Mouse (Mus musculus) lung, postnatal 10 days (tissue): ENCODE results near the gene Slc25a25.

Experiments
- DNase-seq: peaks from one replicate; pipeline ENCODE4 v3.0.0; 2021

Gene Slc25a25

DNA sequence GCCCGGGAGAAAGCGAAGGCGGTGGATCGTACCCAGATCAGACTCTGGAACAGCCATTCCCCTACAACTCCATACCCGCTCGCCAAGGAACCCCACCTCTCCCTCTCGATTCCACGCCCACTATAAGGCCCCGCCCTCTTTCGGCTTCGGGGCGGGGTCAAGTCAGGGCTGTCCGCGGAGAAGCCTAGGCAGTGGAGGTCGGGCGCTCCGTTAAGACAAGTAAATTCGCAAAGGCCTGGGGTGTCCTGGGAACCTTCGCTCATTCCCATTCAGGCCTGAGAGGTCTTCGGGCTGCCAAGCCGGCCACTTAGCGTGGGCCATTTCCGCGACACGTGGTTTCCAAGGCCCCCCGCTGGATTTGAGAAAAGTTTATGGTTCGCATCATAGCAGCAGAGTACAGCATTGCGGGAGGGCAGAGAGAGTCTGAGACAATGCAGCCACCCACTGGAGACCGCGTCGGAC, 55.7 kb downstream of the Slc25a25 start, which contains the start of gene Ptges2:
Gene Ptges2, plus strand, starts transcription at position 413 of the 462 bp plus-strand sequence.
- peak; percentile 94 for DNase-seq

DNA sequence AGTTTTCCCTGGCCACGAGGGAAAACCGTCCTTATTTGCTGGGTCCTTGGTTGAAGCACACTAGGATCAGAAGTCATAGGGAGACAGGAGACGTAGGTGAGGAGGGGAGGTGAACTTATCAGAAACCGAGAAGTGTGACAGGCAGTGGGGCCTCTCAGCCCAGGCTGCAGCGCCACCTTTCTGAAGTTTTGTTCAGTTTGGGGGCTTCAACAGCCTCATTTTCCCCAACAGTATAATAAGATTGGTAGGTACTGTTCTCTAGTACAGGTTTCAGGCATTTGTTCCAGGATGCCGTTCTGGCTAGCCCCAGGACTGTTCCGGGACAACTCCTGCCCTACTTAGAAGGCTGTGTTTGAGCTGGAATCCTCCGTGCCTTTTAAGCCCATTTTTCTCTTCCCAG, 56.3 kb downstream of the Slc25a25 start:
- peak; percentile 71 for DNase-seq

DNA sequence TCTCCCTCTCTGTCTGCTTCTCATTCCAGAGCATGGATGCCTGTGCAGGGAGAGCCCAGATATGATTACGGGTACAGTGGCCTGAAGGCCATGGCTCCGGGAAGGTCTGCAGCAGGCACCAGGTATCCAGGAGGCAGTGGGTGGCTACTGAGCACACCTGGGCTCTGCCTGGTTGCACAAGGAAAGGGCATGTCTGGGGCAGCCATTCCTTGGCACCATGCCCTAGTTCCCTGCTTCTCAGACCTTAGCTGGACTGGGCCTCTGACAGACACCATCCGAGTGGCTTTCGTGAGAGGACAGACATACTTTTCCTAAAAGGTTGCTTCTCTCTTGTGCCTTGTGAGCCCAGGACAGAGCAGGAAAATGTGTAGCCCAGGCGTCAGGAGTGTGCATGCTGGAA, 59.2 kb downstream of the Slc25a25 start:
- peak; percentile 63 for DNase-seq

DNA sequence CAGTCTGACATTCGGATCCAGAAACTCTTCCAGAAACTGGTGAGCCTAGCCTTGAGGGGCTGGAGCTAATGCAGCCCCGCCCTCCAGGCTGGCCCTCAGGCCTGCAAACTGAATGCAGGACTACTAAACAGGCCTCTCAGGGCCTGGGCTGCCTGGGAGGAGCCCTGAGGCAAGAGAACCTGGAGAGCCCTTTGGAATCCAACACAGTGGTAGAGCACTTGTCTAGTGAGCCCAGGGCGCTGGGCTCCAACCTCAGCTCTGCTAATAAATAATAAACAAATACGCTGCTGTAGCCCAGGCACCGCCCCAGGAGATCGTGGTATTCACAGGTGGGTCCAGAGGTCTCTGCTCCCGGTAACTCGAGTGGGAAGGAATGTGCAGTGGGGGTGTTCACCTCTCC, 60.4 kb downstream of the Slc25a25 start:
- peak; percentile 33 for DNase-seq

DNA sequence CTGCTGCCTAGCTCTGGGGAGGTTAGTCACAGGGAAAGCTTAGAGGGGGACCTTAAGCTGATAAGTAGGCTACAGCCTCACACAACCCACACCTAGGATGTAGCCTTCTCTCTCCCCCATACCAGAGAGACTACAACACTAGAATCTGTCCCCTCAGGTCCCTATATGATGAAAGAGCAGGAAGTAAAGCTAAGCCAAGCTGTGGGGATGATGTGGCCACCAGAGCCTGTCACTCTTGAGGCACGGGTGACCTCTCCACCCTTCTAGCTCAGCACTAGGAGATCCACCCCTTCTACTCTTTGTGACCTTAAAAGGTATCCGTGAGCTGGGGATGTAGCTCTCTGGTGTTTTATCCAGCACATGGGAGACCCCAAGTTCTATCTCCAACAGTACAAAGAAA, 62.1 kb downstream of the Slc25a25 start:
- no peak for DNase-seq

DNA sequence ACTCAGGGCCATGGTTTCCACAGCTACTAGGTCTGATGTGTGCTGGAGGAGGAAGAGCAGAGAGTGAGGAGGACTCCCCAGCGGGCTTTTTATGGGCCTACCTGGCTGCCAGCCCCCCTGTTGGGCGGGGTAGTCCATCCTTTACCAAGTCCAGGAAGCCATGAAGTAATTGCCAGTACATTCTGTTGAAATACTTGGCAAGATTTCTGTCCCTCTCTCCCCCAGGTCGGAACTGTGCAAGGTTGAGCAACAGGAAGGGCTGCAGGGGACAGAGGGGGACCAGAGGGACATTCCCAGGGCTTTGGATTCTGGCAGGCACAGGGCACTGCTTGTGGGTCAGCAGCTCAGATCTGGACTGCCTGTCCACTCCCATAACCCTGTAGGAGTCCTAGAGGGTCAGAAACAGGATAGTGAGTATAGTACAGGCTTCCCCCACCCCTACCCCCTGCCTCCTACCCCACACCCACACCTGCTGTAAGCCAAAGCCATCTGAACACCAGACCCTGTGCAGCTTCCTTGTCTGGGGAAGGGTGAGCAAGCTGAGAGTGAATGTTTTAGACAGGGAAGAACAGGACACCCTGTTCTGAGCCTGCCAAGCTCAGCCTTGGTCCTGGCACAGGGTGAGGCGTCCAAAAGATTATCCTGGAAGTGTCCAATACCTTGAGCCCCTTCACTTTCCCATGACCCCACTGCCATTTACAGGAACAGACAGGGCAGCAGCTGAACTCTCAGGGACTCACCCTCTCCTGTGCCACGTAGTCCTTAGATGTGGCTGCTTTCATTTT, 63.3 kb downstream of the Slc25a25 start, which contains the start of gene Lcn2:
Gene Lcn2, minus strand, starts transcription at position 547 of the 785 bp plus-strand sequence.
- DNase-seq: peak; percentile 38

DNA sequence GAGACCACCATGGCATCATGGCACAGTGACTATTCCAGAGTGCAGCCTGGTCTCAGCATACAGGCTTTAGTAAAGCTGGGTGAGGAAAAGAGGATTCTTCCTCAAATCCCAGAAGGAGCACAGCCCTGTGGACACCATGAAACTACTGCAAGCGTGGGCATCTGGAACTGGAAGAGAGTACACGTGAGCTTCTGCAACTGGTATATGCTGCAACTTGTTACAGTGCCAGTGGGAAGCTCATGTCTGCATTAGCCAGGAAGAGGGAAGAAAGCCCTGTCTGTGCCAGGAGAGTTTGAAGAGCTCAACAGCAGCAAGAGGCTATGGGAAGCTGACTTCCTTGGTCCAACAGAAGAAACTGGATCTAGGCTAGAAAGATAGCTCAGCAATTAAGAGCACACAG, 68.6 kb downstream of the Slc25a25 start:
- DNase-seq: no peak

DNA sequence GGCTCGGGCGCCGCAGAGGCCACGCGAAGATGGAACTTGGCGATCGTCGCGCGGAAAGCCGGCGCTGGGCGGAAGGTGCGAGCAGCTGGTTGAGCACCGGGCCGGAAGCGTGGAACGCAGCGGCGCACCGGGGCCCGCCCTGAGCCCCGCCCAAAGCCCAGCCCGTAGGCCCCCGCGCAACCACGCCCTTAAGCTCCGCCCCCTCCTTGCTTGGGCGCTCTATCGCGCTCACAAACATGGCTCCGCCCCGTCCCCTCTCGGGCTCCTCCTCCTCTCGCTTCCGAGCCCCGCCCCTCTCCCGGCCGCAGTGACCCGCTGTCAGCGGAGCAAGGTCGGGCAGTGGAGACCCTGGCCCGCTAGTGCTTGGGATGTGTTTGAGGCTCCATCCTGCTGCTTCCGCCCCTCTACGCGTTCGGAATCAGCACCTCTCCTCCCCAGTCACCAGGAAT, 69.4 kb downstream of the Slc25a25 start, which contains the start of gene 1110008P14Rik:
Gene 1110008P14Rik, minus strand, starts transcription at position 164 of the 449 bp plus-strand sequence.
- DNase-seq: peak; percentile 96

DNA sequence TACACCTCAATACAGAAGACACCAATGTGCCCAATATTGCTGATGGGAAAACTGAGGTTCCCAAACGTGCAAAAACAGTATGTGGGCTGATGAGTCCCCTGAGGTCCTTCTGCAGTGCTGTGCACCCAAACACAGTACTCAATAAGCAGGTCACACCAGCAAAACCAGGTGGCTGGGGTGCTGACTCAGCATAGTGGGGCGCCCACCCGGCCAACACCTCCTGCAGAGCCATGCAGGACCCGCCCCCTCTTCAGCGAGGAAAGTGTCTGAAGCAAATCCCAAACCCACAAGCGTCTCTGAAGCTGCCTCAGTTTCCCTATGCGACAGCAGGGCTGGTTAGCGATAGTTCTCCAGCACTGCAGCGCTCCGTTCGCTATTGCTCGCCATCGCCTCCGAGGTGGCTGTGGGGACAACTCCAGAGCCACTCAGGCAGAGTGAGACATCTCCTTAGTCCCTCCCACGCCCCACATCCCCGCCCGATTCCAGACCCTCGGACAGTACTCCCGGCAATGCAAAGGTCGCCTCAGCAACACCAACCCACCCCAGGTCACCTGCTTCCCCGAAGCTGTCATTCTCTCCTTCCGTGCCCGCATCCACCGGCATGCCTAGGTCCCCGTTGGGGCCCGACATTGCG, 70.0 kb downstream of the Slc25a25 start:
- DNase-seq: peak; percentile 57

DNA sequence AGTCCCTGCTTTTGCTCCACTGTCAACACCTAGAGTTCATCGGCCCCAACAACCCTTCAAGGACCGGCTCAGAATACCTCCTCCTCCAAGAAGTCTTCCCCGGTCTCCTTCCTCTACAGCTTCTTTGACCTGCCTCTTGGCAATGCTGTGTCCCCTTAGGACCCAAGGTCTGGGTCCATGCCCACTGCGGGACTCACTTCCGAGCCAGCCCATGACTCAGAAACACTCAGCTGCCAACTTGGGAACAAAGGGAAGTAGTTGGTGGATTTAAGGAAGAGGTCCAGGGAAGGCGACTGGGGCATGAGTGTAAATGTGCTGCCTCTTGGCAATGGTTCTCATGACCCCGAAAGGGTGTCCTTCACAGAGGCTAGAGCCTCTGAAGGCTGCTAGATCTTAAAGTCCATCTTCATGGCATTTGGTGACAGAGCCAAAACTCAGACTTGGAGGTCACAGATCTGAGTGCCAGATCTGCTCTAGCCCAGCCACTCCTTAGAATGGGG, 71.2 kb downstream of the Slc25a25 start:
- no peak for DNase-seq

DNA sequence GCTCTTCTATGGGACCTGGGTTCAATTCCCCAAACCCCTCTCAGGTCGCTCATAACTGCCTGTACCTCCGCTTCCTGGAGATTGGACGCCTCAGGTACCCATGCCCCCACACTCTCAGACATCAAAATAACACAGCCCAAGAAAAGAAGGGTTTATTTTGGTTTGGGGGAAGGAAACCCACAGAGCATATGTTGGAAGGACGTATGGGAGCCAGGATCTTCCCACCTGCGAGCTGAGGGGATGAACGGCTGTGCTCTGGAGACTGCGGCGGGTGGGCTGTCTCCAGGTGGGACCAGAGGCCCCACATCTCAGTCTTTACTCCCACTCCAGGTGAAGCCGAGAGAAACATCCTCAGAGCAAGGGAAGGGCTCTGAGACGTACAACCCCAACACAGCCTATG, 74.3 kb downstream of the Slc25a25 start:
- DNase-seq: no peak

DNA sequence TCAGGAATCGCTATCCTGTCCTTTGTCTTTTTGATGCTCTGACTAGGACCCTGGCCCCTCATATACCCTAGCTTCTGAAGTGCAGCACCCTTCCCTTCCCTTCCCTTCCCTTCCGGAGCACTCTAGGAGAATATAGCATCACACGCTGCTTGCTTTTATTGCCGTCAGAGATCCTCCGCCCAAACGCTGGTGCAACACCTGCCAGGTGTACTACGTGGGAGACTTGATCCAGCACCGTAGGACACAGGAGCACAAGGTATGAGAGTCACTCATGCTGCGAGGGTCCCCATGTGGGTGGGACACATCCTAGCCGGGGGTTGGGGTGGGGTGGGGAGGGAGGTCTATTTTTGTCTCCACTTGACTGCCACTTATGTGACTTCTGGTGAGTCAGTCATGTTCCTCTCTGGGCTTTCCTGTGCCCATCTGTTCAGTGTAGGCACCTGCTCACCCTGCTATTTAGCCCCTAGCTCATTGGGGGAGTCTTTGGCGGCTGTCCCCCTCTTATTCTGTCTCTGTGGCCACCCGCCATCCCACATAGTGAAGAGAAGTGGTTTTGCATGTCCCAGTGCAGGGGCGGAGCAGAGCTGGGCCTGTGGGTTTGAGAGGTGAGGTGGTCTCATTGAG, 75.8 kb downstream of the Slc25a25 start:
- no peak for DNase-seq

DNA sequence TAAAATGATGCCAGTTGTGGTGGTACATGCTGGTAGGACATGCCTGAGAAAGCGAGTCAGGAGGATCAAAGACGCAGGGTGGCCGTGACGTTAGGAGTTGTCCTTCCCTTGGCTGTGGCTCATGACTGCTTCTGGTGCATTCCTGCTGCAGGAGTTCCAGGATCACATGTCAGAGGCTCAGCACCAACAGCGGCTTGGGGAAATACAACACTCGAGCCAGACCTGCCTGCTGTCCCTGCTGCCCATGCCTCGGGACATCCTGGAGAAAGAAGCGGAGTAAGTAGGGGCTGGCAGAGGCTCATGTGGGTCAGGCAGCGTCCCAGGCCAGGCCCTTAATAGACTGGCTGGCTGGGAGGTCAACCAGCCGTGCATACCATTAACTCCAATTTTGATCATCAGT, 77.1 kb downstream of the Slc25a25 start:
- no peak for DNase-seq

DNA sequence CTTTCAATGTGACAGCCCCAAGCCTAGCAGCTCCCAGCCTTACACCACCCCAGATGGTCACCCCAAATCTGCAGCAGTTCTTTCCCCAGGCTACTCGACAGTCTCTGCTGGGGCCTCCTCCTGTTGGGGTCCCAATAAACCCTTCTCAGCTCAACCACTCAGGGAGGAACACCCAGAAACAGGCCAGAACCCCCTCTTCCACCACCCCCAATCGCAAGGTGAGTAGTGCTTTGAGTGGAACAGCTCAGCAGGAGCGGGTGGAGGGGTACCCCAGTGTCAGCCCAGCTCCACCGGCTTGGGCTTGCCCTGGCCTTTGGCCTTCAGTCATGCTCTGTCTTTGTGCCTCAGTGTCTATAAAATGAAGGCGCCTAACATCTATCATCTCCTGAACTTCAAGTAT, 83.9 kb downstream of the Slc25a25 start:
- DNase-seq: no peak
